Mouse (Mus musculus) erythroblast, embryonic 14.5 days (primary cell): ENCODE measurements around the gene Tmem164. TPM values are rescaled to one million over a fixed set of nuclear protein-coding genes. Genes with fewer than 3 reads are reported as not detected.

ENCODE experiments used
- H3K27me3 ChIP-seq: 2 replicates; pipeline ENCODE4 v1.6.1; 2012; ENCODE audit warnings: inconsistent platforms; ENCODE audit not compliant: control insufficient read depth
- H3K36me3 ChIP-seq: 2 replicates; pipeline ENCODE4 v1.6.1; 2012; ENCODE audit warnings: mild to moderate bottlenecking, inconsistent platforms; ENCODE audit not compliant: control insufficient read depth
- H3K4me1 ChIP-seq: 2 replicates; pipeline ENCODE4 v1.6.1; 2012; ENCODE audit warnings: inconsistent platforms; ENCODE audit not compliant: control insufficient read depth
- H3K4me3 ChIP-seq: replicated peaks from 2 replicates; pipeline ENCODE3; 2012; ENCODE audit warnings: moderate library complexity, mild to moderate bottlenecking, inconsistent platforms
- H3K9me3 ChIP-seq: 2 replicates; pipeline ENCODE4 v1.6.1; 2012; ENCODE audit warnings: low read length, inconsistent platforms, mixed read lengths; ENCODE audit not compliant: control insufficient read depth
- GATA1 ChIP-seq: IDR thresholded peaks from 2 replicates; pipeline ENCODE4 v1.6.1; 2012; ENCODE audit warnings: low read length, inconsistent platforms, mixed read lengths
- TAL1 ChIP-seq: IDR thresholded peaks from 3 replicates; pipeline ENCODE4 v1.6.1; 2012; ENCODE audit warnings: low read length, inconsistent platforms, mixed read lengths
- polyA plus RNA-seq: library from polyadenylated mRNA; stranded (reverse); fragments of >175 nt; gene quantifications from 2 replicates; pipeline ENCODE4 v1.2.3, GENCODE M21; 2012

The Tmem164 gene
- polyA plus RNA-seq, 1 experiment, result 0.96 TPM

GRCm38 (mm10) chrX:142839411-142839810, 158.2 kb downstream of the Tmem164 start:
- Histone ChIP-seq H3K27me3 (no peaks in the 10 kb centered on the region; the same call in 1 of the 2 replicates), H3K4me3 (no peak overlapping the region), H3K4me1 (no peaks in the 10 kb centered on the region), H3K36me3 (peaks cover 61% of the 10 kb centered on the region), H3K9me3 (no peaks in the 10 kb centered on the region)
- TF ChIP-seq TAL1, result no peak
- TF ChIP-seq GATA1, result no peak

GRCm38 (mm10) chrX:142841916-142842315, 160.7 kb downstream of the Tmem164 start:
- Histone ChIP-seq H3K27me3 (no peaks in the 10 kb centered on the region), H3K4me3 (no peak overlapping the region), H3K9me3 (no peaks in the 10 kb centered on the region), H3K4me1 (no peaks in the 10 kb centered on the region), H3K36me3 (peaks cover 36% of the 10 kb centered on the region)
- TF ChIP-seq TAL1, result no peak
- no peak for TF ChIP-seq GATA1

- TF ChIP-seq GATA1, result no peak
- TF ChIP-seq TAL1, result no peak
- H3K9me3 ChIP-seq, result no peaks in the 10 kb centered on the region
- no peaks in the 10 kb centered on the region for H3K27me3 ChIP-seq
- peaks cover 28% of the 10 kb centered on the region for H3K36me3 ChIP-seq
- no peak overlapping the region for H3K4me3 ChIP-seq
- H3K4me1 ChIP-seq, result no peaks in the 10 kb centered on the region
Observed at GRCm38 (mm10) chrX:142846266-142846665, 165.1 kb downstream of the Tmem164 start.

- Histone ChIP-seq H3K4me3 (no peak overlapping the region), H3K27me3 (no peaks in the 10 kb centered on the region), H3K36me3 (peaks cover 19% of the 10 kb centered on the region), H3K4me1 (no peaks in the 10 kb centered on the region), H3K9me3 (no peaks in the 10 kb centered on the region)
- no peak for TF ChIP-seq GATA1
- no peak for TF ChIP-seq TAL1
Observed at GRCm38 (mm10) chrX:142848032-142848431, 166.8 kb downstream of the Tmem164 start.

- Histone ChIP-seq H3K4me3 (no peak overlapping the region), H3K4me1 (no peaks in the 10 kb centered on the region), H3K27me3 (no peaks in the 10 kb centered on the region), H3K36me3 (peaks cover 8% of the 10 kb centered on the region), H3K9me3 (no peaks in the 10 kb centered on the region)
- TF ChIP-seq TAL1, result no peak
- TF ChIP-seq GATA1, result no peak
Observed at GRCm38 (mm10) chrX:142869844-142870243, 188.6 kb downstream of the Tmem164 start.

GRCm38 (mm10) chrX:142882255-142882654, 201.0 kb downstream of the Tmem164 start:
- TF ChIP-seq TAL1 (no peak), GATA1 (no peak)
- peaks cover 19% of the 10 kb centered on the region for H3K36me3 ChIP-seq
- no peaks in the 10 kb centered on the region for H3K9me3 ChIP-seq
- H3K27me3 ChIP-seq, result no peaks in the 10 kb centered on the region
- no peaks in the 10 kb centered on the region for H3K4me1 ChIP-seq
- H3K4me3 ChIP-seq, result no peak overlapping the region

DNA sequence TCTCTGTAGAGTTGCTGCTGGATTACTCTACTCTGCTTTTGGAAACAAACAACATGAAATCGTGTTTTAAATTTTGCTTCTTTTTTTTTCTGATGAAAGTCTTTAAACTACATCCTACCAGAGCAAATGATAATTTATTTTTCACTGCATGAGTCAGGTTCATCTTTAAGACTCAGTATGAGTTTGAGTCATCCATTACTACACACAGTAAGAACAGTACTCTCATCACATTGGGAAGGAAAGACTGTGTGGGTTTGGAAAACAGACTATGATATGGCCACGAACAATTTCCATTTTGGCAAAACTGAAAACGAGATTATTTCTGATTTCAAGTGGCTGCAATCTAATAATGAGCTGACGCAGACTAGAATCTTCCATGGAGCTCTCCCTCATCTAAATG, 202.4 kb downstream of the Tmem164 start:
- Histone ChIP-seq H3K27me3 (no peaks in the 10 kb centered on the region), H3K9me3 (no peaks in the 10 kb centered on the region), H3K4me1 (no peaks in the 10 kb centered on the region), H3K4me3 (no peak overlapping the region), H3K36me3 (peaks cover 18% of the 10 kb centered on the region)
- TF ChIP-seq TAL1 (no peak), GATA1 (no peak)

DNA sequence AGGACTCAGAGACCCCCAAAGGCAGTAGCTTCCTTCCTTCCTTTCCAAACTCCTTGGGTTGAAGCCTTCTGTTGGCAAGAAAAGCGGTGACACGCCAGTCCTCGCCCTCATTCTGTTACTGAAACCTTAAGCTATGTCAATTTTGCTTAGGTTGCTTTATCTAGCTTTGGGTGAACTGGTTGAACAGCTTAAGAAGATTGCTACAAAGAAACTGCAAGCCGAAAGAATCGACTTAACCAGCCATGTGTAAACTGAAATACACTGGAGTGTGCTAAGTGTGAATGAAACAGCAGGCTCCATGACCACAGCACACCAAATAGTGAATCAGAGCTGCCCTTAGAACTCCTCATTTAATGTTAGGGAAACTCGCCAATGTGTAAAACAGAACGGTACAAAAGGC, 204.8 kb downstream of the Tmem164 start:
- H3K9me3 ChIP-seq, result no peaks in the 10 kb centered on the region
- H3K27me3 ChIP-seq, result no peaks in the 10 kb centered on the region
- H3K4me1 ChIP-seq, result no peaks in the 10 kb centered on the region
- peaks cover 15% of the 10 kb centered on the region for H3K36me3 ChIP-seq
- TF ChIP-seq TAL1 (no peak), GATA1 (no peak)
- H3K4me3 ChIP-seq, result no peak overlapping the region
